Comparison of ENCODE assay signal across 8 mouse cellular contexts in genomic region chr16:4213799-4214551, GRCm38 (mm10). TPM values are rescaled to one million over a fixed set of nuclear protein-coding genes. Genes with fewer than 3 reads are reported as not detected.
A peak's percentile ranks its signal among the peaks of the same experiment; 100 is the strongest.
DNase-seq lines count a peak whose midpoint lies in the region; ATAC-seq lines count a peak whose summit lies in the region.

Crebbp (minus strand) TSS chr16:4213997.

- no peaks in the 10 kb centered on the region for H3K4me1 ChIP-seq in hindbrain, embryonic 11.5 days (replicated peaks; ENCODE audit: control insufficient read depth, insufficient read depth, low read length)

- H3K9ac ChIP-seq in hindbrain, embryonic 11.5 days (ENCODE audit: low read depth, low read length) = peak within 1 kb of the TSS; percentile 90

- WGBS in hindbrain, embryonic 11.5 days = 1% methylated on average over 45 of the region's 92 CpGs

- DNase-seq in MEL-GATA-1-ER (ENCODE audit: extremely low read depth, low read depth) = peak; percentile 32
- DNase-seq in cerebellum, adult 8-10 months = peak; percentile 91
- peak; percentile 97 for DNase-seq in hindbrain, embryonic 11.5 days (ENCODE audit: low spot score)
- DNase-seq in layer of hippocampus, postnatal 10 days (ENCODE audit: low spot score in 2 of 2) = peak; percentile 93 to 97
- DNase-seq in lung, postnatal 10 days = peak; percentile 92
- peak; percentile 92 for DNase-seq in ovary, postnatal 36 days (ENCODE audit: low spot score)
- peak; percentile 93 for DNase-seq in thymus, postnatal 25 days

- peak within 1 kb of the TSS; percentile 94 for H3K4me3 ChIP-seq in hindbrain, embryonic 11.5 days (ENCODE audit: low read depth, low read length)

- peaks cover 6% of the 10 kb centered on the region; the same call in 1 of the 2 replicates for H3K27me3 ChIP-seq in hindbrain, embryonic 11.5 days (ENCODE audit: control insufficient read depth, insufficient read depth, low read length)

- H3K9me3 ChIP-seq in hindbrain, embryonic 11.5 days (ENCODE audit: control insufficient read depth, low read length) = no peaks in the 10 kb centered on the region

- no peaks in the 10 kb centered on the region for H3K36me3 ChIP-seq in hindbrain, embryonic 11.5 days (ENCODE audit: control insufficient read depth, insufficient read depth, low read length)

- H3K4me2 ChIP-seq in hindbrain, embryonic 11.5 days (replicated peaks; ENCODE audit: low read depth, low read length) = peak within 1 kb of the TSS; percentile 80

- H3K27ac ChIP-seq in hindbrain, embryonic 11.5 days (ENCODE audit: low read depth, low read length) = peak within 1 kb of the TSS; percentile 98

- ATAC-seq in frontal cortex, adult (ENCODE audit: low TSS enrichment) = peak; percentile 82
- peak; percentile 91 for ATAC-seq in hindbrain, embryonic 11.5 days (ENCODE audit: low FRiP score)

RNA-seq across cellular contexts. Expression of gene Crebbp, which starts in this region (rescaled TPM):
- 35.2 and 47.3 TPM in 2 replicates for polyA plus RNA-seq in hindbrain, embryonic 11.5 days (2014; fragmentation: Nextera tagmentation; extraction: Ambion mirVana)
- 10 to 100 TPM; 71.6 to 81.9 TPM for total RNA-seq in layer of hippocampus, postnatal 10 days (2021)

Comparison
In these comparisons a context has a peak if more than half of its experiments do, and no peak if none do; other contexts are left out.
1. Peak in every context shown above with its lines: DNase-seq, ATAC-seq, H3K4me3 ChIP-seq and H3K27ac ChIP-seq.
2. DNase-seq: peak in every context shown above with its lines; median percentile 97 in hindbrain, embryonic 11.5 days; 95 in layer of hippocampus, postnatal 10 days; 93 in thymus, postnatal 25 days; 92 in lung, postnatal 10 days; 92 in ovary, postnatal 36 days; 91 in cerebellum, adult 8-10 months; 32 in MEL-GATA-1-ER.